Mouse (Mus musculus) bone marrow macrophage, adult 2 months (primary cell): ENCODE results near the gene Zfp821. TPM values are rescaled to one million over a fixed set of nuclear protein-coding genes. Genes with fewer than 3 reads are reported as not detected.

Source experiments
- H3K27ac ChIP-seq: 2 replicates; pipeline ENCODE4 v1.5.1; 2012; ENCODE audit warnings: low read depth, low read length; ENCODE audit not compliant: insufficient read depth
- H3K4me1 ChIP-seq: 2 replicates; pipeline ENCODE4 v1.6.1; 2012; ENCODE audit warnings: low read length; ENCODE audit not compliant: control insufficient read depth, insufficient read depth
- H3K4me3 ChIP-seq: 2 replicates; pipeline ENCODE4 v1.5.1; 2012; ENCODE audit warnings: mild to moderate bottlenecking, low read length, moderate library complexity; ENCODE audit not compliant: insufficient read depth
- CTCF ChIP-seq: IDR thresholded peaks from 2 replicates; pipeline ENCODE4 v1.5.1; 2012; ENCODE audit warnings: low read depth, mild to moderate bottlenecking, low read length, moderate library complexity
- POLR2A ChIP-seq: IDR thresholded peaks from 2 replicates; pipeline ENCODE4 v1.6.1; 2012; ENCODE audit warnings: mild to moderate bottlenecking, low read depth, low read length, borderline replicate concordance
- polyA plus RNA-seq: library from polyadenylated mRNA; stranded (reverse); fragments of >200 nt; gene quantifications from 2 replicates; pipeline ENCODE4 v1.2.4, GENCODE M21; 2012; ENCODE audit not compliant: missing spikeins, insufficient read depth, insufficient read length

Zfp821 gene
- 7.7 and 11.6 TPM in 2 replicates for polyA plus RNA-seq

DNA sequence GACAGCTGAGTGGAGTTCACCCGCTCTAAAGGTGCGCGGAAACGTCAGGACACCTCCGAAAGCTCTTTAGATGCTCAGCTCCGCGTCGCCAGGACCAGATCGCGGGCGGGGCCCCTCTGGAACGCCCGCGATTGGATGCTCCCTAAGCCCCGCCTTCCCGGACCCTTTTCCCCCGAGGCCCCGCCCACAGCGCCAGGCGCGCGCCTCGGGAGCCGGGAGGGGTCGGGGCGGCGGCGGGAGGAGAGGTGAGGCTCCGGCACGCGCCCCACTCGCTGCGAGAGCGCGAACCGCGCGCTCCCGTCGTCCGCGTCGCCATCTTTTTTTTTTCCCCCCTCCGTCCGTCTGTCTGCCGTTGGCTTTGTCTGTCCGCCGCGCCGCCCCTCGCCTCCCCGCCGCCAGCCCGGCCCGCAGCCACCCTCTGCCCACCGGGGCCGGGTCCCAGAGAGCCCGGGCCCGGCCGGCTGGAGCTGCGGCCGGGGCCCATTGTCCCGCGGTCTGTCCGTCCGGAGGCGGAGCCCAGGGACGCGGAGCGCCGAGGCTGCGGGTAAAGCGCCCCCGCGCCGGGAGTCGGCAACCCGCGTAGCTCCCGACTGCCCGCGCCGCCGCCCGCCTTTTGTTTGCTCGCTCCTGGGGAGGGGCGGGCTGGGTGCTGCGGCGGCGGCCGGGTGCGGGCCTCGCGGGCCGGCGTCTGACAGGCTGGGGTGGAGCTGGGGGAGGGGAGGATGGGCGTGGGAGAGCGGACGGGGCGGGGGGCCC lies at the start of gene Zfp821:
TSS of gene Zfp821 (plus strand) at position 227 of the 756 bp plus-strand sequence.
- H3K4me3 ChIP-seq: peak within 1 kb of the TSS; percentile 65
- peaks cover 6% of the 10 kb centered on the region for H3K4me1 ChIP-seq
- TF ChIP-seq POLR2A (no peak), CTCF (no peak)
- H3K27ac ChIP-seq: peak within 1 kb of the TSS; percentile 64

DNA sequence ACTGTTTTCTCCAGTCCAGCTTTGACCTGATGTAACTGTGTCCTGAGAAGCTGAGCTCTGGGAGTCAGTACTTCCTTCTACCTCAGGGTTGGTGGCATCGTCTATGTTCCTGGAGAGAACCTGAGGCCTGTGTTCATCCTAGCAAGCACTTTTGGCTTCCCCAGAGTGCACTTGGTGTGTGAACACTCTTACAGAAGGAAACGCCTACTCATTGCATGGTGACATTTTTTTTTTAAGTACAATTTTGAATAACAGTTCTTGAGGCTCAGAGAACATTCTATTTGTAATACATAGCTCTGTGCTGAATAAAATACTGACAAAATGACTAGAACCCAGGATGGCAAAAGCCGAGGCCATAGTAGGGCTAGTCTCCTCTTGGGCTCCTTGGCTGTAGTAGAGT lies 48.5 kb upstream of the Zfp821 start:
- TF ChIP-seq POLR2A (no peak), CTCF (no peak)
- H3K4me3 ChIP-seq: no peak overlapping the region
- no peaks in the 10 kb centered on the region for H3K4me1 ChIP-seq
- no peak overlapping the region for H3K27ac ChIP-seq

DNA sequence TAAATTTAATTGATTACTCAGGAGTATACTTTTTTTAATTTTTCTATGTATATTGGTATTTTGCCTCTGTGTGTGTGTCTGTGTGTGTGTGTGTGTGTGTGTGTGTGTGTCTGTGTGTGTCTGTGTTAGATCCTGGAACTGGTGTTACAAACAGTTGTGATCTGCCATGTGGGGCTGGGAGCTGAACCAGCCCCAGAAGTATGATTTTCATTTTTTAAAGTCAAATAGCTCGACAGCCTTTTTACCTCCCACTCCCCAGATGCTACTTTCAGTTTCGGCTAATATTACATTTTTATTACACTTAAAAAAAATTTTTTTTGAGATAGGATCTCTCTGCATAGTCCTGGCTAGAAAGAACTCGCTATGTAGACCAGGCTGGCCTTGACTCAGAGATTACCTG lies 43.0 kb upstream of the Zfp821 start:
- Histone ChIP-seq H3K4me3 (no peak overlapping the region), H3K27ac (no peak overlapping the region), H3K4me1 (no peaks in the 10 kb centered on the region)
- no peak for TF ChIP-seq POLR2A
- no peak for TF ChIP-seq CTCF

DNA sequence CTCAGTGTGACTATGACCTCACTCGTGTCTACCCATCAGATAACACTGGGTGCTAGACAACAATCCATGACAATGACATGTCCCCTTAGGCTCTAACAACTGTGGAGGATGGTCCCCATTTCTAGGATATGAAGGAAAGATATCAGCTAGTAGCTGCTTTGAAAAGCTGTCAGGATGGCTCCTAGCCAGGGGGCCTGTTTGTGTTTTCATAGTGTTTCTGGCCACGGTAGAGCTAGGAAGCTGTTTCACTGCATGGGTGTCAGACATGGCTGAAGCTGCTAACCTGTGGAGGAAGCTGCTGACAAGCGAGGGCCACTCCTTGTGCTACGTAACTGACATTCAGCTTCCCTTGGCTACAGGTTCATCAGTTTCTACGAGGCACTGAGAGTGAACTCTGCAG lies 38.7 kb upstream of the Zfp821 start:
- Histone ChIP-seq H3K4me3 (no peak overlapping the region), H3K27ac (no peak overlapping the region), H3K4me1 (no peaks in the 10 kb centered on the region)
- TF ChIP-seq POLR2A: no peak

GRCm38 (mm10) chr8:109672656-109673055 lies 32.7 kb upstream of the Zfp821 start:
- Histone ChIP-seq H3K27ac (no peak overlapping the region), H3K4me3 (no peak overlapping the region), H3K4me1 (peaks cover 16% of the 10 kb centered on the region)
- TF ChIP-seq POLR2A (no peak), CTCF (no peak)

- H3K27ac ChIP-seq: no peak overlapping the region
- TF ChIP-seq CTCF (no peak), POLR2A (no peak)
- peaks cover 16% of the 10 kb centered on the region for H3K4me1 ChIP-seq
- H3K4me3 ChIP-seq: no peak overlapping the region
Observed at GRCm38 (mm10) chr8:109673596-109673995, 31.8 kb upstream of the Zfp821 start.

DNA sequence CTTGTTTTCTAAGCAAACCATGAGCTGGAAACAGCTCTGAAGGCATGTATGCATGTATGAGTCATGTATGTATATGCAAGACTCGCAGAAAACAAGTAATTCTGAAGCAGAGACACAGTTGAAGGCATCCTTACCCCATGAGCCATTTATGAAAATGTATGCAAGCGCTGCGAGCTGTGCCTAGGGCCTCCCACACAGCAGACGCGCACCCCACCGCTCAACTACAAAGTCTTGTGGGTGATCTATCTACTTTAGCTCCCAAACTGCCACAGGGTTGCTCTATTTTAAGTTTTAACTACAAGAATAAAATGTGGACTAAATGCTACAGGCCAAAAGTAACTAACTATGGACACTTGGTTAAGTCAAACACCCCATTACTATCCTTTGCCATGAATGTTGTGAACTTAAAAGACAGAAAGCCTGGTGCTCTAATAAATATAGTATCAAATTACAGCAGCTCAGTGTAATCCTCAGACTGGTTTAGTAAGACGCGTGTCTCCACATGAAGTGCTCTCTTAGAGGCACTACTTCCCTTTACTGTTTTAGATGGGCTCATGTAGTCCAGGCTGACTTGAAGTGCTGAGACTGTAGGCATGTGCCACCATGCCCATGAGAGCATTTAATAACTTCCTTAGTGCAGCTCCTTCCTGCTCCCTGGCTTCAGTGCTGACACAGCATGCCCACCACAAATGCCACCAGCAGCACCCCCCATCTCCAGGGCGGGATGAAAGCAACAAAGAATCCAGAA lies 29.3 kb upstream of the Zfp821 start:
- H3K4me3 ChIP-seq: no peak overlapping the region
- peak overlapping the region; percentile 41 for H3K27ac ChIP-seq
- H3K4me1 ChIP-seq: peaks cover 16% of the 10 kb centered on the region
- no peak for TF ChIP-seq POLR2A

DNA sequence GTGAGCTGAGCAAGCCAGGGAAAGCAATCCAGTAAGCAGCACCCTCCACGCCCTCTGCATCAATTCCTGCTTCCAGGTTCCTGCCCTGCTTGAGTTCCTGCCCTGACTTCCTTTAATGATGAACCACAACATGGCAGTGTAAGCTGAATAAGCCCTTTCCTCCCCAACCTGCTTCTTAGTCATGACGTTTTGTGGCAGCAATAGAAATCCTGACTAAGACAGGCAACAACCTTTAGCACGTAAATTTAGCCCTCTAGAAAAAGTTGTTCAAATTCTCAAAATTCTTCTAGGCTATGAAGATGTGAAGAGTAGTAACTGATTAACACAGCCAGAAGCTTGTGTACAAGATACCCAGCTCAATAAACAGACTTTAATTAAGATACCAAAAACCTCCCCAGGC lies 23.8 kb upstream of the Zfp821 start:
- H3K27ac ChIP-seq: peak overlapping the region; percentile 56
- H3K4me1 ChIP-seq: peaks cover 26% of the 10 kb centered on the region
- TF ChIP-seq CTCF: no peak
- TF ChIP-seq POLR2A: no peak
- no peak overlapping the region for H3K4me3 ChIP-seq

- Histone ChIP-seq H3K4me3 (no peak overlapping the region), H3K4me1 (peaks cover 27% of the 10 kb centered on the region), H3K27ac (peak overlapping the region; percentile 68)
- no peak for TF ChIP-seq CTCF
- no peak for TF ChIP-seq POLR2A
Observed at GRCm38 (mm10) chr8:109682120-109682519, 23.2 kb upstream of the Zfp821 start.

DNA sequence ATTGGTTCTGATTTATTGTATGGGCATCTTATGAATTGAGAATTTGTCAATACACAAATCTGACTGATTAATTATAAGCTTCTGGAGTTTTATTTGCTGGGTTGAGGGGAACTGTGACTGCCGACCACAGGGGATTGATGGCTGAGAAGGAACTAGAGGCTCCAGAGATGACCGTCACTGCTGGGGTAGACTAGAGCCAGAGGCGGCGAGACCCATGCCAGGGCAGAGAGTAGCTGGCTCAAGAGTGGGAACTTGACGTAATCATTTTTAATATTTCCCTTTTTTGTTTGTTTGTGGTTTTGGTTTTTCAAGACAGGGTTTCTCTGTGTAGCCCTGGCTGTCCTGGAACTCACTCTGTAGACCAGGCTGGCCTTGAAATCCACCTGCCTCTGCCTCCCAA lies 18.1 kb upstream of the Zfp821 start:
- Histone ChIP-seq H3K4me1 (peaks cover 36% of the 10 kb centered on the region), H3K4me3 (no peak overlapping the region), H3K27ac (no peak overlapping the region)
- TF ChIP-seq POLR2A (no peak), CTCF (no peak)

DNA sequence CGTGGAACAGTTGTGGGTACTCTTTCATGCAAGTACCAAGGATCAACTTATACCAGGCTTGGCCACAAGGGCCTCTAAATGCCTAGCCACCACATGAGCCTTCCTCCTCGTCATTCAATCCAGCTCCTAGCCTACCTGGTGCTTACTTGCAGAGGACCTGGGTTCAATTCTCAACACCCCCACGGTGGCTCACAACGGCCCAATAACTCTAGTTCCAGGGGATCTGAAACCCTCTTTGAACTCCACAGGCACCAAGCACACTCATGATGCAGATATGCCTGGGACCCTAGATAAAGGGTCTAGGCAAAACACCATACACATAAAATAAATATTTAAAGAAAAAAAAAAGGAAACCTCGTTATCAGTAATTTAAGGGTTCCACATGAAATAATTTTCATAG lies 13.6 kb upstream of the Zfp821 start:
- H3K4me3 ChIP-seq: peak overlapping the region; percentile 23; the same call in 1 of the 2 replicates
- H3K4me1 ChIP-seq: peaks cover 20% of the 10 kb centered on the region
- TF ChIP-seq POLR2A: no peak
- TF ChIP-seq CTCF: no peak
- no peak overlapping the region for H3K27ac ChIP-seq
